ENCODE assay signal across 25 mouse cellular contexts in genomic region chrX:168349320-168350225, GRCm38 (mm10).
DNase-seq lines count a peak whose midpoint lies in the region; ATAC-seq and TF ChIP-seq lines count a peak whose summit lies in the region.
"Had no signal": no experiment of that assay in that cellular context is flagged by ENCODE, and none has a peak within 500 bp of the region (broad histone marks: within the 10 kb centered on the region; RNA-seq: fewer than 3 reads in every experiment).

No protein-coding gene starts in this region.

- H3K36me3 ChIP-seq in kidney, postnatal 0 days (ENCODE audit: insufficient read depth, low read length): no peaks in the 10 kb centered on the region
- no peaks in the 10 kb centered on the region for H3K36me3 ChIP-seq in forebrain, embryonic 13.5 days (ENCODE audit: poor library complexity, severe bottlenecking)
- H3K36me3 ChIP-seq: G1E; heart, embryonic 13.5 days had no signal

- H3K4me1 ChIP-seq in kidney, postnatal 0 days (replicated peaks; ENCODE audit: insufficient read depth, low read length): no peaks in the 10 kb centered on the region
- no peaks in the 10 kb centered on the region for H3K4me1 ChIP-seq in forebrain, embryonic 13.5 days
- H3K4me1 ChIP-seq: heart, embryonic 13.5 days had no signal

- DNase-seq in kidney, adult 11 months: peak; percentile 2
- no peak for DNase-seq in kidney, adult 18-20 months
- DNase-seq in kidney, adult 8-10 months: peak; percentile 1 to 5
- peak; percentile 1 for DNase-seq in kidney, postnatal 0 days (ENCODE audit: low spot score)
- DNase-seq in urinary bladder, postnatal 4 days (ENCODE audit: low spot score in 2 of 2): no peak
- no peak for DNase-seq in spleen, postnatal 10 days (ENCODE audit: low spot score in 2 of 2)
- no peak for DNase-seq in adrenal gland, postnatal 10 days
- DNase-seq: adrenal gland, postnatal 25 days; cerebellum, adult 18-20 months; cerebellum, postnatal 10 days; gastrocnemius, postnatal 36 days; heart, postnatal 10 days; liver; lung, adult 2 months; lung, postnatal 14 days; thymus, postnatal 14 days had no signal

- no peaks in the 10 kb centered on the region for H3K27me3 ChIP-seq in kidney, postnatal 0 days (ENCODE audit: insufficient read depth, low read length)
- H3K27me3 ChIP-seq in forebrain, embryonic 13.5 days: no peaks in the 10 kb centered on the region; the same call in 1 of the 2 replicates

- TF ChIP-seq CTCF in kidney, postnatal 0 days (IDR thresholded peaks at IDR 0.05; ENCODE audit: low read depth): no peak

- no peak overlapping the region for H3K4me3 ChIP-seq in kidney, postnatal 0 days (replicated peaks; ENCODE audit: low read depth, low read length)
- H3K4me3 ChIP-seq in forebrain, embryonic 13.5 days: no peak overlapping the region
- H3K4me3 ChIP-seq: heart, embryonic 13.5 days; layer of hippocampus, adult 2 months had no signal

- H3K4me2 ChIP-seq in kidney, postnatal 0 days (ENCODE audit: low read length): no peak overlapping the region
- H3K4me2 ChIP-seq in forebrain, embryonic 13.5 days: no peak overlapping the region
- H3K4me2 ChIP-seq: heart, embryonic 13.5 days; hindbrain, embryonic 14.5 days had no signal

- H3K9me3 ChIP-seq in kidney, postnatal 0 days (replicated peaks; ENCODE audit: low read length): no peaks in the 10 kb centered on the region
- H3K9me3 ChIP-seq in forebrain, embryonic 13.5 days (replicated peaks): no peaks in the 10 kb centered on the region
- H3K9me3 ChIP-seq: G1E; heart, embryonic 13.5 days had no signal

- no peak overlapping the region for H3K27ac ChIP-seq in kidney, postnatal 0 days
- H3K27ac ChIP-seq in forebrain, embryonic 13.5 days: no peak overlapping the region
- H3K27ac ChIP-seq: heart, embryonic 13.5 days; hindbrain, embryonic 14.5 days; layer of hippocampus, adult 2 months; liver, embryonic 14.5 days had no signal

- H3K9ac ChIP-seq in kidney, postnatal 0 days (ENCODE audit: low read depth, low read length): no peak overlapping the region
- H3K9ac ChIP-seq in forebrain, embryonic 13.5 days: no peak overlapping the region
- H3K9ac ChIP-seq: heart, embryonic 13.5 days; hindbrain, embryonic 14.5 days; liver, embryonic 14.5 days had no signal

- 52% methylated on average over 5 of the region's 5 CpGs for WGBS in kidney, postnatal 0 days
- 75% methylated on average over 5 of the region's 5 CpGs for WGBS in forebrain, embryonic 13.5 days

- ATAC-seq in kidney, postnatal 0 days (replicated peaks; ENCODE audit: low FRiP score, low read depth): 0 out of 2 replicates have a peak, but pooled peaks have one; percentile 33
- ATAC-seq in forebrain, embryonic 13.5 days: no peak
- ATAC-seq: forebrain, embryonic 14.5 days; intestine, postnatal 0 days; midbrain, embryonic 16.5 days had no signal

Comparison
In these comparisons a context has a peak if more than half of its experiments do, and no peak if none do; other contexts are left out.
1. DNase-seq: peak in kidney, adult 11 months (single experiment), kidney, adult 8-10 months (2 of 2) and kidney, postnatal 0 days (single experiment); none in kidney, adult 18-20 months (single experiment), urinary bladder, postnatal 4 days (0 of 2), spleen, postnatal 10 days (0 of 2) and adrenal gland, postnatal 10 days (single experiment).